Mouse (Mus musculus) adrenal gland, adult 8-10 months (tissue): ENCODE results near the gene Krt80. TPM values are rescaled to one million over a fixed set of nuclear protein-coding genes. Genes with fewer than 3 reads are reported as not detected.
A peak's percentile ranks its signal among the peaks of the same experiment; 100 is the strongest.

Experiments used
- DNase-seq: peaks from one replicate; pipeline ENCODE4 v3.0.0; 2022
- total RNA-seq, 4 experiments: library from RNA; stranded (reverse); gene quantifications; 2 replicates each; pipeline ENCODE4 v1.2.4; 2022

Krt80 gene
- 1 to 10 TPM; 7.0 to 9.8 (median 8.1) TPM for total RNA-seq

- DNase-seq = peak; percentile 93
Observed at GRCm38 (mm10) chr15:101370101-101370911, at the start of gene Krt80. Gene Krt80, minus strand, starts transcription at chr15:101370162.

- no peak for DNase-seq
Observed at GRCm38 (mm10) chr15:101418950-101419349, 49.0 kb upstream of the Krt80 start.

GRCm38 (mm10) chr15:101414807-101415565, 45.0 kb upstream of the Krt80 start:
- no peak for DNase-seq

GRCm38 (mm10) chr15:101413916-101414635, 44.1 kb upstream of the Krt80 start:
- no peak for DNase-seq

GRCm38 (mm10) chr15:101412188-101412587, 42.2 kb upstream of the Krt80 start:
- no peak for DNase-seq

- no peak for DNase-seq
Observed at GRCm38 (mm10) chr15:101410775-101411174, 40.8 kb upstream of the Krt80 start, which contains the start of gene Krt7. Gene Krt7, plus strand, starts transcription at chr15:101411043.

GRCm38 (mm10) chr15:101398269-101398668, 28.3 kb upstream of the Krt80 start:
- DNase-seq = no peak

GRCm38 (mm10) chr15:101397683-101398082, 27.7 kb upstream of the Krt80 start:
- DNase-seq = no peak

- no peak for DNase-seq
Observed at GRCm38 (mm10) chr15:101396921-101397320, 27.0 kb upstream of the Krt80 start.

- no peak for DNase-seq
Observed at GRCm38 (mm10) chr15:101396466-101396865, 26.5 kb upstream of the Krt80 start.

- DNase-seq = no peak
Observed at GRCm38 (mm10) chr15:101394908-101395307, 24.9 kb upstream of the Krt80 start.

- DNase-seq = no peak
Observed at GRCm38 (mm10) chr15:101392251-101392650, 22.3 kb upstream of the Krt80 start.

GRCm38 (mm10) chr15:101390203-101390602, 20.2 kb upstream of the Krt80 start:
- no peak for DNase-seq

GRCm38 (mm10) chr15:101388034-101388541, 18.1 kb upstream of the Krt80 start:
- no peak for DNase-seq

- no peak for DNase-seq
Observed at GRCm38 (mm10) chr15:101387176-101387575, 17.2 kb upstream of the Krt80 start.

- DNase-seq = no peak
Observed at GRCm38 (mm10) chr15:101385064-101385463, 15.1 kb upstream of the Krt80 start.

- DNase-seq = no peak
Observed at GRCm38 (mm10) chr15:101384610-101385009, 14.6 kb upstream of the Krt80 start.

- DNase-seq = no peak
Observed at GRCm38 (mm10) chr15:101382811-101383210, 12.8 kb upstream of the Krt80 start.

- no peak for DNase-seq
Observed at GRCm38 (mm10) chr15:101381758-101382157, 11.8 kb upstream of the Krt80 start.

GRCm38 (mm10) chr15:101378646-101379045, 8.7 kb upstream of the Krt80 start:
- DNase-seq = no peak

- DNase-seq = no peak
Observed at GRCm38 (mm10) chr15:101376776-101377061, 6.8 kb upstream of the Krt80 start.

- no peak for DNase-seq
Observed at GRCm38 (mm10) chr15:101375956-101376775, 6.2 kb upstream of the Krt80 start.
